Mouse (Mus musculus) brain, embryonic 14.5 days (tissue): ENCODE results near the gene Kctd21.

ENCODE experiments used
- CTCF ChIP-seq: fragments of 200-500 bp; IDR thresholded peaks from 2 replicates; pipeline ENCODE4 v1.5.1; 2012; ENCODE audit warnings: inconsistent platforms, mild to moderate bottlenecking, moderate library complexity, borderline replicate concordance; ENCODE audit not compliant: insufficient read depth, insufficient read length; ENCODE audit errors: extremely low read depth
- POLR2A ChIP-seq: fragments of 200-500 bp; IDR thresholded peaks from 2 replicates; pipeline ENCODE4 v1.6.1; 2012; ENCODE audit warnings: mild to moderate bottlenecking, inconsistent platforms, borderline replicate concordance; ENCODE audit not compliant: poor library complexity, insufficient read depth, insufficient read length, severe bottlenecking; ENCODE audit errors: extremely low read depth

- TF ChIP-seq CTCF (no peak), POLR2A (no peak)
These were observed 59.9 kb downstream of the Kctd21 start for GRCm38 (mm10) chr7:97392079-97392445.
